Mouse (Mus musculus) hindbrain, embryonic 15.5 days (tissue): Measurements from ENCODE around the gene Zfp819. TPM values are rescaled to one million over a fixed set of nuclear protein-coding genes. Genes with fewer than 3 reads are reported as not detected.
"Not testable (repeated sequence)": the region's sequence is repeated elsewhere in the genome, so short reads cannot be mapped to it uniquely, and the experiment has no call there.

Source experiments
- ATAC-seq: fragments of 200-750 bp; cut with Nextera tagmentation; 2 replicates; pipeline ENCODE4 v1.8.0; 2017; ENCODE audit warnings: low read depth, moderate number of reproducible peaks, moderate TSS enrichment; ENCODE audit not compliant: low FRiP score
- H3K27ac ChIP-seq: fragments of 300-500 bp; sonication (generic); replicated peaks from 2 replicates; pipeline ENCODE4 v1.5.1; 2015; ENCODE audit warnings: mild to moderate bottlenecking, inconsistent platforms
- H3K27me3 ChIP-seq: fragments of 300-500 bp; sonication (generic); 2 replicates; pipeline ENCODE4 v1.6.1; 2015; ENCODE audit warnings: control low read depth, inconsistent platforms
- H3K36me3 ChIP-seq: fragments of 300-500 bp; sonication (generic); 2 replicates; pipeline ENCODE4 v1.6.1; 2015; ENCODE audit warnings: control low read depth, inconsistent platforms
- H3K4me1 ChIP-seq: fragments of 300-500 bp; sonication (generic); replicated peaks from 2 replicates; pipeline ENCODE4 v1.6.1; 2015; ENCODE audit warnings: control low read depth, inconsistent platforms
- H3K4me2 ChIP-seq: fragments of 300-500 bp; sonication (generic); 2 replicates; pipeline ENCODE4 v1.6.1; 2015; ENCODE audit warnings: moderate library complexity, mild to moderate bottlenecking, inconsistent platforms
- H3K4me3 ChIP-seq: fragments of 300-500 bp; sonication (generic); 2 replicates; pipeline ENCODE4 v1.5.1; 2015; ENCODE audit warnings: mild to moderate bottlenecking, inconsistent platforms
- H3K9ac ChIP-seq: fragments of 300-500 bp; sonication (generic); 2 replicates; pipeline ENCODE4 v1.6.1; 2015; ENCODE audit warnings: inconsistent platforms
- H3K9me3 ChIP-seq: fragments of 300-500 bp; sonication (generic); 2 replicates; pipeline ENCODE4 v1.6.1; 2016; ENCODE audit warnings: control low read depth, inconsistent platforms
- WGBS: fragments of 180-500 bp; shearing (Covaris S2); methylation state at CpG from one replicate; pipeline ENCODE4 v1.1.7; 2015; 5-methylcytosine and 5-hydroxymethylcytosine counted together
- polyA plus RNA-seq: library from polyadenylated mRNA; unstranded; fragments of >200 nt; fragmentation: Nextera tagmentation; extraction: Ambion mirVana; gene quantifications from 2 replicates; pipeline ENCODE4 v1.2.1, GENCODE M21; 2015

Gene Zfp819
- polyA plus RNA-seq, 1 experiment from 2014 or later, result 0.54 TPM

DNA sequence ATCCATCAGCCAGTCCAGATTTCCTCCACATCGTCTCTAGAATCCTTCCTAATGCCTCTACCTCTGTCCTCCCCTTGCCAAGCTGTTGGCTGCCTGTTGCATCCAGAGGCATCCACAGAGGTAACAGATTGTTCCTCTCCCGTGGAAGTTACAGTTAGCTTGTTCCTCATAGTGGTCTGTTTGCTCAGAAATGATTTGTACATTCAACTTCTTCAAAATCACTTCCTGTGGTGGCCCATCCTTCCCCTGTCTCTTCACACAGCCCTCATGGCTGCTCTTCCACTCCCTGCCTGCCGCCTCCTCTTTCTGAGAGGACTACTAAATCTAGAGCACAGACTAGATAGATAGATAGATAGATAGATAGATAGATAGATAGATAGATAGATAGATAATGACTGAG is 47.5 kb downstream of the Zfp819 start:
- Histone ChIP-seq H3K4me1 (no peaks in the 10 kb centered on the region), H3K9me3 (no peaks in the 10 kb centered on the region), H3K27ac (no peak overlapping the region), H3K4me3 (no peak overlapping the region), H3K36me3 (no peaks in the 10 kb centered on the region), H3K9ac (no peak overlapping the region), H3K4me2 (no peak overlapping the region), H3K27me3 (no peaks in the 10 kb centered on the region)
- 83% methylated on average over 3 of the region's 3 CpGs for WGBS
- no peak for ATAC-seq

DNA sequence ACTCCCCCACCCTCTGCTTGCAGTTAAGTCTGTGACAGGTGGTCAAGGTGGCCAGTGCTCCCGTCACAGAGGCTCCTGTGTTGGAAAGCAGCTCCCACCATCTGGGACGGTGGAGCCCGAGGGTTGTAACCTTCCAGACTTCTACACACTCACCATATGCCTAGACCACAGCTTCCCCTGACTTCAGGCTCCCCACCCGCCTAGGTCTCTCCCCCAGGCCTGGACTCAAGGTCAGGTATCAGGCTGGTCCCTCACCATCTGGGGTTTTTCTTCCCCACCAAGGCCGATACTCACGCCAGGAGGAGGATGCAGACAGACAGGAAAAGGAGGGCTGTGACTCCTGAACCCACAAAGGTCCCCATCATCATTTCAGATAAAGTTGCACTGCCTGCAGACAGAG is 49.3 kb downstream of the Zfp819 start:
- no peaks in the 10 kb centered on the region for H3K36me3 ChIP-seq
- H3K27ac ChIP-seq, result no peak overlapping the region
- no peak overlapping the region for H3K4me2 ChIP-seq
- no peak overlapping the region for H3K4me3 ChIP-seq
- H3K9me3 ChIP-seq, result no peaks in the 10 kb centered on the region
- no peak for ATAC-seq
- no peaks in the 10 kb centered on the region for H3K4me1 ChIP-seq
- H3K27me3 ChIP-seq, result no peaks in the 10 kb centered on the region
- 85% methylated on average over 6 of the region's 6 CpGs for WGBS
- no peak overlapping the region for H3K9ac ChIP-seq

DNA sequence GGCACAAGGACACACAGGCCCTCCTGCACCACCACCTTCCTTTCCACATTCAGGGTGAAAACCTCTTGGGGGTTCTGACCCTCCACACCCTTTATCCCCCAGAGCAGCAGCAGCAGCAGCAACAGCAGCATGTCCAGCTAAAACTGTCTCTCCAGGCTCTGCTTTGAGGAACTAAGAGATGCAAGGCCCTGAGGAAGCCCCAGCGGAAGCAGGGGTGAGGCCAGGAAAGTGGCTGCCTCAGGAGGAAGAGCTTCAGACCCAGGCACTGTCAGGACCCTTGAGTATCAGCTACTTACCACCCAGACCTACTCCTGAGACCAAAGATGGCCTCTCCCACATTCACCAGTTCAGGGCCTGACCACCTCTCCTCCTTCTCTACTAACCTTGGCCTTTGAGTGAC is 53.0 kb downstream of the Zfp819 start, which contains the start of gene Siglece:
Gene Siglece (minus strand): TSS at position 160 of the 400 bp plus-strand sequence.
- no peaks in the 10 kb centered on the region for H3K4me1 ChIP-seq
- H3K9ac ChIP-seq, result no peak within 1 kb of the TSS
- no peak within 1 kb of the TSS for H3K27ac ChIP-seq
- WGBS, result 62% methylated on average over 1 of the region's 1 CpGs
- H3K4me2 ChIP-seq, result no peak within 1 kb of the TSS
- ATAC-seq, result no peak
- no peaks in the 10 kb centered on the region for H3K36me3 ChIP-seq
- no peaks in the 10 kb centered on the region for H3K9me3 ChIP-seq
- H3K4me3 ChIP-seq, result no peak within 1 kb of the TSS
- no peaks in the 10 kb centered on the region for H3K27me3 ChIP-seq

DNA sequence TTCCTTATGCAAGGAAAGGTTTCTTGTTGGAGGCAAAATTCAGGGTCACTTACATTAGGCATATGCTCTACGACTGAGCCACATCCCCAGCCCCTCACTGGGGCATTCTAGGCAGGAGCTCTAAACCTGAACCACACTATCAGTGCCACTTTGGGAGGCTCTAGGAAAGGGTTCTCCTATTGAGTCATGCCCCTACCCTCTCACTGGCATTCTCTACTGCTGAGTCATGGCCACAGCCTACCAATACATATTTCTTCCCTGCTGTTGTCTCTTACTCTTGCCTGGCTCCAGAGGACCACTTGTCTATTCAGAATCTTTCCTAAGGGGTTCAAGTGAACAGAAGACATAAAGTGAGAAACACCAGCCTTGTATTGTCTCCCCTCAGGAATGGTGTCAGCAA is 55.8 kb downstream of the Zfp819 start:
- H3K27me3 ChIP-seq, result no peaks in the 10 kb centered on the region
- H3K36me3 ChIP-seq, result no peaks in the 10 kb centered on the region
- H3K4me2 ChIP-seq, result no peak overlapping the region
- no peak overlapping the region for H3K9ac ChIP-seq
- H3K27ac ChIP-seq, result no peak overlapping the region
- no peaks in the 10 kb centered on the region for H3K4me1 ChIP-seq
- no peak overlapping the region for H3K4me3 ChIP-seq
- 80% methylated on average over 1 of the region's 1 CpGs for WGBS
- H3K9me3 ChIP-seq, result no peaks in the 10 kb centered on the region
- ATAC-seq, result no peak

DNA sequence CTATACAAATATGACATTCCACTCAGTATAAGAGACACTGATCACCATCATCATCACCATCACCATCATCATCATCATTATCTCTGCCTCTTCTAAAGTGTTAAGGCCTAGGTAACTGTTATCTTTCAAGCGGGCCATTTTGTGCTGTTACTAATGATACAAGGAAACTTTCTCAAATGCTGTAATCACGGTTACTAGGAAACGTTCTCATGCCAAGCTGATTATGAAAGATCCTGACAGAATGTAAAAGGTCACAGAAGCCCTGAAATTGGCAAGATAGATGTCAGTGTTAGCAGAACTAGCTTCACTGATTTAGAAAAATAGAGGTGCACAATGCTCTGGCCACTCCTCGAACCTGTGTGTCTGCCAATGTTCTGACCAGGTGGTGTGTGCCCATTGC is 60.3 kb downstream of the Zfp819 start:
- H3K4me1 ChIP-seq, H3K27me3 ChIP-seq, ATAC-seq, H3K9ac ChIP-seq, H3K9me3 ChIP-seq, H3K4me2 ChIP-seq, H3K27ac ChIP-seq, H3K36me3 ChIP-seq, H3K4me3 ChIP-seq: not testable (repeated sequence)
- WGBS, result 92% methylated on average over 4 of the region's 4 CpGs

Other genes starting within 250 kb of the Zfp819 start
- gene Siglecg, start 199.0 kb upstream of the Zfp819 start, polyA plus RNA-seq, result 0.14 TPM in 1 of 2 replicates, not detected in the other
- gene Lim2, start 179.5 kb upstream of the Zfp819 start, polyA plus RNA-seq, result not detected in 2 replicates
- not detected in 2 replicates for gene Nkg7, start 170.1 kb upstream of the Zfp819 start, polyA plus RNA-seq
- not detected in 2 replicates for gene Cldnd2, start 166.4 kb upstream of the Zfp819 start, polyA plus RNA-seq
- gene Etfb, start 163.1 kb upstream of the Zfp819 start, polyA plus RNA-seq, result 129 and 138 TPM in 2 replicates
- 0.41 TPM in 1 of 2 replicates, not detected in the other for gene Gm45233, start 163.0 kb upstream of the Zfp819 start, polyA plus RNA-seq
- 21.0 and 21.4 TPM in 2 replicates for gene Vsig10l, start 144.0 kb upstream of the Zfp819 start, polyA plus RNA-seq
- gene Iglon5, start 117.1 kb upstream of the Zfp819 start, polyA plus RNA-seq, result 9.6 and 10.7 TPM in 2 replicates
- 0.12 TPM in 1 of 2 replicates, not detected in the other for gene 4931406B18Rik, start 101.2 kb upstream of the Zfp819 start, polyA plus RNA-seq
- gene Cd33, start 62.7 kb upstream of the Zfp819 start, polyA plus RNA-seq, result 1.6 and 1.7 TPM in 2 replicates
- 7.3 and 8.5 TPM in 2 replicates for gene Zfp658, start 44.9 kb upstream of the Zfp819 start, polyA plus RNA-seq
- gene Zfp719, start 27.6 kb upstream of the Zfp819 start, polyA plus RNA-seq, result 14.2 and 14.8 TPM in 2 replicates
- gene Ceacam18, start 27.5 kb downstream of the Zfp819 start, polyA plus RNA-seq, result 0.08 TPM in 2 replicates
- gene Siglece, start 53.0 kb downstream of the Zfp819 start, polyA plus RNA-seq, result 0.33 and 0.36 TPM in 2 replicates
- 21.4 and 21.5 TPM in 2 replicates for gene Ctu1, start 64.8 kb downstream of the Zfp819 start, polyA plus RNA-seq
- not detected in 2 replicates for gene Klk14, start 83.2 kb downstream of the Zfp819 start, polyA plus RNA-seq
- gene Klk13, start 105.4 kb downstream of the Zfp819 start, polyA plus RNA-seq, result 0.17 and 0.18 TPM in 2 replicates
- gene Klk12, start 161.7 kb downstream of the Zfp819 start, polyA plus RNA-seq, result 0.14 TPM in 1 of 2 replicates, not detected in the other
- gene Klk11, start 167.4 kb downstream of the Zfp819 start, polyA plus RNA-seq, result 0.22 and 0.27 TPM in 2 replicates
- gene Klk10, start 173.9 kb downstream of the Zfp819 start, polyA plus RNA-seq, result 0.10 and 0.30 TPM in 2 replicates
- gene Klk9, start 184.7 kb downstream of the Zfp819 start, polyA plus RNA-seq, result 0.13 and 0.14 TPM in 2 replicates
- 10.1 TPM in 2 replicates for gene Klk8, start 190.4 kb downstream of the Zfp819 start, polyA plus RNA-seq
- gene Klk7, start 204.1 kb downstream of the Zfp819 start, polyA plus RNA-seq, result 0.13 TPM in 1 of 2 replicates, not detected in the other
- not detected in 2 replicates for gene Klk6, start 217.3 kb downstream of the Zfp819 start, polyA plus RNA-seq
- gene Klk5, start 234.8 kb downstream of the Zfp819 start, polyA plus RNA-seq, result not detected in 2 replicates